Mouse (Mus musculus) brain, embryonic 14.5 days (tissue): ENCODE data around the gene Bicdl1.

Experiments
- CTCF ChIP-seq: fragments of 200-500 bp; IDR thresholded peaks from 2 replicates; pipeline ENCODE4 v1.5.1; 2012; ENCODE audit warnings: inconsistent platforms, mild to moderate bottlenecking, moderate library complexity, borderline replicate concordance; ENCODE audit not compliant: insufficient read depth, insufficient read length; ENCODE audit errors: extremely low read depth
- POLR2A ChIP-seq: fragments of 200-500 bp; IDR thresholded peaks from 2 replicates; pipeline ENCODE4 v1.6.1; 2012; ENCODE audit warnings: mild to moderate bottlenecking, inconsistent platforms, borderline replicate concordance; ENCODE audit not compliant: poor library complexity, insufficient read depth, insufficient read length, severe bottlenecking; ENCODE audit errors: extremely low read depth

DNA sequence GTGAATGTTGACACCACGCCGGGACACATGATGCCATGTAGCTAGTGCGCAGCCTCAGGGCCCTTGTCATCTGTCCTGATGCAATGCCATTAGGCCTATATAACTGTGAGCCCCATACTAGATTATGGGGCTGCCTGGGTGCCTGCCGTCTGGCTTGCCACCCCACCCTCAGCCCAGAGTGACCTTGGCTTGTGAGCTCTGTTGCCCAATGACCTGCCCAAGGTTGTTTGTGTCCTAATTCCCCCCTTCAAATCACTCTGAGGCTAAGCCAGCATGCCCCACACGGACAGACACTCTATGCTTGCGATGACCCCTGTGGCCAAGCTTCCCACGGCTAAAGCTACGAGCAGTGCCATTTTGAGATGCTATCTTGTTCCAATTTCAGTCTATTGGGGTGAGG is 81.7 kb downstream of the Bicdl1 start:
- no peak for TF ChIP-seq CTCF
- no peak for TF ChIP-seq POLR2A
